Mouse (Mus musculus) forebrain, postnatal 0 days (tissue): ENCODE measurements at regions not wholly inside any gene's neighbourhood (a gene's known extent, or its start where the extent isn't known, plus 50 kb on each side); places are given as distances from the start of the nearest gene placed in this dataset.

Source experiments
- ATAC-seq: fragments of 200-750 bp; cut with Nextera tagmentation; 2 replicates; pipeline ENCODE4 v1.8.0; 2017; ENCODE audit warnings: mild to moderate bottlenecking, moderate library complexity
- DNase-seq: peaks from one replicate; pipeline ENCODE4 v3.0.0-alpha.2; 2015
- H3K27ac ChIP-seq: fragments of 300-500 bp; sonication (generic); 2 replicates; pipeline ENCODE4 v1.5.1; 2014; ENCODE audit warnings: low read depth, mild to moderate bottlenecking, antibody characterized with exemption, low read length, moderate library complexity, mixed read lengths
- H3K27me3 ChIP-seq: fragments of 300-500 bp; sonication (generic); 2 replicates; pipeline ENCODE4 v1.6.1; 2014; ENCODE audit warnings: mild to moderate bottlenecking, low read length, mixed read lengths; ENCODE audit not compliant: insufficient read depth
- H3K36me3 ChIP-seq: fragments of 300-500 bp; sonication (generic); 2 replicates; pipeline ENCODE4 v1.6.1; 2014; ENCODE audit warnings: mild to moderate bottlenecking, moderate library complexity; ENCODE audit not compliant: insufficient read depth
- H3K4me1 ChIP-seq: fragments of 300-500 bp; sonication (generic); 2 replicates; pipeline ENCODE4 v1.6.1; 2014; ENCODE audit warnings: antibody characterized with exemption; ENCODE audit not compliant: insufficient read depth
- H3K4me2 ChIP-seq: fragments of 300-500 bp; sonication (generic); 2 replicates; pipeline ENCODE4 v1.6.1; 2014; ENCODE audit warnings: low read depth, mild to moderate bottlenecking, moderate library complexity
- H3K4me3 ChIP-seq: fragments of 300-500 bp; sonication (generic); 2 replicates; pipeline ENCODE4 v1.5.1; 2014; ENCODE audit warnings: low read depth, low read length, mixed read lengths
- H3K9ac ChIP-seq: fragments of 300-500 bp; sonication (generic); 2 replicates; pipeline ENCODE4 v1.6.1; 2014; ENCODE audit warnings: mild to moderate bottlenecking
- H3K9me3 ChIP-seq: fragments of 300-500 bp; sonication (generic); 2 replicates; pipeline ENCODE4 v1.6.1; 2016; ENCODE audit warnings: low read length
- CTCF ChIP-seq: sonication (generic); IDR thresholded peaks from 2 replicates; pipeline ENCODE4 v1.5.1; 2016; ENCODE audit warnings: antibody characterized with exemption, control low read depth, low read depth
- WGBS: fragments of 180-500 bp; shearing (Covaris S2); extraction: QIAGEN DNeasy Blood & Tissue Kit; methylation state at CpG from one replicate; pipeline ENCODE4 v1.1.7; 2014; 5-methylcytosine and 5-hydroxymethylcytosine counted together

GRCm38 (mm10) chr3:74657170-74657569 lies 507.7 kb downstream of the Zbbx start:
- no peak overlapping the region for H3K27ac ChIP-seq
- H3K27me3 ChIP-seq = no peaks in the 10 kb centered on the region
- H3K4me1 ChIP-seq = no peaks in the 10 kb centered on the region
- no peak for ATAC-seq
- H3K4me3 ChIP-seq = no peak overlapping the region
- no peak overlapping the region for H3K4me2 ChIP-seq
- peak; percentile 23 for TF ChIP-seq CTCF
- no peaks in the 10 kb centered on the region for H3K36me3 ChIP-seq
- no peaks in the 10 kb centered on the region for H3K9me3 ChIP-seq
- no peak for DNase-seq
- H3K9ac ChIP-seq = no peak overlapping the region

GRCm38 (mm10) chr3:74632623-74633022 lies 532.2 kb downstream of the Zbbx start:
- Histone ChIP-seq H3K4me2 (no peak overlapping the region), H3K9me3 (no peaks in the 10 kb centered on the region), H3K9ac (no peak overlapping the region), H3K4me1 (no peaks in the 10 kb centered on the region), H3K27me3 (no peaks in the 10 kb centered on the region), H3K4me3 (no peak overlapping the region), H3K36me3 (no peaks in the 10 kb centered on the region), H3K27ac (no peak overlapping the region)
- no peak for DNase-seq
- TF ChIP-seq CTCF = no peak
- ATAC-seq = no peak

GRCm38 (mm10) chr3:74601328-74602007 lies 563.4 kb downstream of the Zbbx start:
- Histone ChIP-seq H3K36me3 (no peaks in the 10 kb centered on the region), H3K27me3 (no peaks in the 10 kb centered on the region), H3K4me3 (no peak overlapping the region), H3K4me2 (no peak overlapping the region), H3K27ac (no peak overlapping the region), H3K4me1 (no peaks in the 10 kb centered on the region), H3K9me3 (no peaks in the 10 kb centered on the region), H3K9ac (no peak overlapping the region)
- TF ChIP-seq CTCF = no peak
- no peak for ATAC-seq
- 89% methylated on average over 1 of the region's 1 CpGs for WGBS
- no peak for DNase-seq

GRCm38 (mm10) chr3:74588703-74589362 lies 576.0 kb downstream of the Zbbx start:
- no peak for DNase-seq
- no peak overlapping the region for H3K27ac ChIP-seq
- no peak overlapping the region for H3K4me3 ChIP-seq
- H3K4me2 ChIP-seq = no peak overlapping the region
- H3K9ac ChIP-seq = no peak overlapping the region
- H3K4me1 ChIP-seq = no peaks in the 10 kb centered on the region
- ATAC-seq = no peak
- H3K36me3 ChIP-seq = no peaks in the 10 kb centered on the region
- no peaks in the 10 kb centered on the region for H3K27me3 ChIP-seq
- H3K9me3 ChIP-seq = no peaks in the 10 kb centered on the region
- 74% methylated on average over 3 of the region's 3 CpGs for WGBS
- TF ChIP-seq CTCF = no peak

GRCm38 (mm10) chr3:74565176-74565575 lies 599.7 kb downstream of the Zbbx start:
- ATAC-seq (no peak), DNase-seq (no peak)
- no peaks in the 10 kb centered on the region for H3K4me1 ChIP-seq
- H3K9me3 ChIP-seq = no peaks in the 10 kb centered on the region
- no peak overlapping the region for H3K9ac ChIP-seq
- H3K27ac ChIP-seq = no peak overlapping the region
- H3K4me2 ChIP-seq = no peak overlapping the region
- TF ChIP-seq CTCF = no peak
- no peak overlapping the region for H3K4me3 ChIP-seq
- H3K27me3 ChIP-seq = no peaks in the 10 kb centered on the region
- H3K36me3 ChIP-seq = no peaks in the 10 kb centered on the region

GRCm38 (mm10) chr3:74534795-74535194 lies 630.0 kb downstream of the Zbbx start:
- no peak for TF ChIP-seq CTCF
- Histone ChIP-seq H3K9me3 (no peaks in the 10 kb centered on the region), H3K4me3 (no peak overlapping the region), H3K36me3 (no peaks in the 10 kb centered on the region), H3K4me1 (no peaks in the 10 kb centered on the region), H3K9ac (no peak overlapping the region), H3K4me2 (no peak overlapping the region), H3K27me3 (no peaks in the 10 kb centered on the region), H3K27ac (no peak overlapping the region)
- 60% methylated on average over 4 of the region's 4 CpGs for WGBS
- no peak for ATAC-seq
- DNase-seq = no peak

- Histone ChIP-seq H3K9me3 (no peaks in the 10 kb centered on the region), H3K27me3 (no peaks in the 10 kb centered on the region), H3K4me1 (no peaks in the 10 kb centered on the region), H3K4me3 (no peak overlapping the region), H3K36me3 (no peaks in the 10 kb centered on the region), H3K4me2 (no peak overlapping the region), H3K9ac (no peak overlapping the region), H3K27ac (no peak overlapping the region)
- WGBS = 64% methylated on average over 2 of the region's 2 CpGs
- no peak for DNase-seq
- ATAC-seq = no peak
- no peak for TF ChIP-seq CTCF
Measured at GRCm38 (mm10) chr3:74534006-74534698, 630.7 kb downstream of the Zbbx start.
